Mouse (Mus musculus) thymus, postnatal 25 days (tissue): ENCODE measurements around the gene Ccz1.
A peak's percentile ranks its signal among the peaks of the same experiment; 100 is the strongest.

Source experiments
- DNase-seq: peaks from one replicate; pipeline ENCODE4 v3.0.0; 2022

Gene Ccz1

DNA sequence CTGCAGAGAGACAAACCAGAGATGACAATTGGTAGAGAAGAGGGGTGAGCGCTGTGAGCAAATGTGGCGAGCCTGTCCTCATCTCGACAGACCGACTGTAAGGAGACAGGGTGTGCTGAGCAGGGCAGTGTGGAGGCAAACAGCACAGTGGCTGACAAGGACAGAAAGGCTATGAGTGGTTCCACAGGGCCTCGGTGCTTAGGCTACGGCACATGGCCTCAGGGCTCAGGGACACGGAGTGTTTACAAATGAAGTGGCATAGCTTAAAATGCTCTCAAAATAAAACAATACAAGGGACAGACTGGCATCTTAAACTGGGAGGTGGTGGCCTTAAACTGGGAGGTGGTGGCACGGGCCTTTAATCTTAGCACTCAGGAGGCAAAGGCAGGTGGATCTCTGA lies 21.4 kb downstream of the Ccz1 start:
- no peak for DNase-seq

DNA sequence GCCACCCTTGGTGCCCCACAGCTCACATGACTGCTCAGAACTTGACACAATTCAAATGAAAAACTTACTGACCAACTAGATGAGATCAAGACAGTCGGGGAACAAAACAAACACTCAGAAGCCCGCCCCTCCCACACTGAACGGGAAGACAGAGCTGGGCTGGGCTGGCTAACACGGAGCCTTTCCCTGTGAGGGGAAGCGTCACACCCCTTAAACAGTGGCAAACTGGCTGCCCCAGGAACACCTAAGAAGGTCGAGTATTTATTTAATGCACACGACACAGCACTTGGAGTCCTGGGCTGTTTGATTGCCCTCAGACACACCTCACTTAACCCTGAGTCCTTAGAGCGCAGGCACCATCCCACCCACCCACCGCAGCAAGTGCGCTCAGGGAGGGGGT lies 22.0 kb downstream of the Ccz1 start:
- DNase-seq = no peak

DNA sequence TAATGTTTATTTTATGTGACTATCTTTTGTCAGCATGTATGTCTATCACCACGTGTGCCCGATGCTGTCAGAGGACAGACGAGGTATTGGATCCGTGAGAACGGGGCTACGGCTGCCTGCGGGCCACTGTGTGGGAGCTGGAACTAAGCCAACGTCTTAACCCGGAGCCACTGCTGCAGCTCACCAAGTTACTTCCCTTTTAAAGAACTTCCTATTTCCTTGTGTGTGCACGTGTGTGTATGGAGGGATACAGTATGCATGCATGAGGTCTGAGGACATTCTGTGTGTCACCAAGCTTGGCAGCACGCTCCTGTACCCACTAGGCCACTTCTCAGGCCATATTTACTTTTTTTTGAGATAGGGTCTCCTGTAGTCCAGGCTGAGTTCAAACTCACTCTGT lies 24.6 kb downstream of the Ccz1 start:
- DNase-seq = no peak

DNA sequence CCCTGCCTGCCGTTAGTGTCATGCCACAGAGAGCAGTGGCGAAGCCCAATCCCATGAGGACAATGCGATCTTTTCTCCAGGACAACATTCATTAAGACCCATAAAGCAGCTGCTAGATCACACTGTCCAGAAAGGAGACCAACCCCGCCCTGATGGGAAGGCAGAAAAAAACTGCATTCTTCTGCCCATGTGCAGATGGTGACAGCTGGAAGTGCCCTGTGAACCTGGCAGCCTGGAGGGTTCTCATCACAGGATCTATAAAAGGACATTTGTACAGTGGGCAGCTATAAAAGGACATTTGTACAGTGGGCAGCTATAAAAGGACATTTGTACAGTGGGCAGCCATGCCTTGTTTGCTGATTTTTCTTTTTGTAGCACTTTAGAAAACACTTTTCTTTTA lies 25.6 kb downstream of the Ccz1 start:
- no peak for DNase-seq

DNA sequence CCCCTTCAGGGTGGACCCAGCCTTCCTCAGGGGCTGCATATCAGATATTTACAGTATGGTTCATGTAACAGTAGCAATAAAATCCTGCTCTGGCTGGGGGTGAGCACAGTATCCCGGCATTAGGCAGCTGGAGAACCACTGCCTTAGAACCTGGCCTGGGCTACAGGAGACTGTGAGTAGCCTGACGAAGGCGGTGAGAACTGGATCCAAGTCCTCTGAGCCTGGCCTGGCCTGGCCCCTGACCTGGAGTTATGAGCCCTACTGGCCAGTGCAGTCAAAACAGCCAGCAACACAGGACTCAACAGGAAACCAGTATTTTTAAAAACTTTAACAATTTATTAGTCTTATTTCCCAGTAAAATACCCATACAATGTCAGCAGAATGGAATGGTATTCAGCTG lies 27.1 kb downstream of the Ccz1 start:
- DNase-seq = no peak

DNA sequence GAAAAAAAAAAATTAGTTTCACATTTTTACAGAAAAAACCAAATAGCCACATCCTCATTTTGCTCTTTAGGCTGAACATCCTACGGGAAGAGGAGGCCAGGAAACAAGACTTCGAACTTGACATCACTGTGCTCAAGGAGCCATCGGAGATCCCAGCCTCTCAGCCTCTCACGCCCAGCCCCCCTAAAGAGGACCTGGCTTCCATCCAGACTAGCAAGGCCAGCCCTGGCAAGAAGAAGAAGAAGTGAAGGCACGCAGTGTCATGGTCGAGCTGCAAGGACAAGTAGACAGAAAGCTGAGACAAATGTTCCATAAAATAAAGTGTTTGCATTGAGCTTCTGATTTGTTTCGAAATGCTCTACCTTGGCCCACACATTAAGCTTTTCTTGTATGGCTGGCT lies 29.3 kb downstream of the Ccz1 start:
- no peak for DNase-seq

DNA sequence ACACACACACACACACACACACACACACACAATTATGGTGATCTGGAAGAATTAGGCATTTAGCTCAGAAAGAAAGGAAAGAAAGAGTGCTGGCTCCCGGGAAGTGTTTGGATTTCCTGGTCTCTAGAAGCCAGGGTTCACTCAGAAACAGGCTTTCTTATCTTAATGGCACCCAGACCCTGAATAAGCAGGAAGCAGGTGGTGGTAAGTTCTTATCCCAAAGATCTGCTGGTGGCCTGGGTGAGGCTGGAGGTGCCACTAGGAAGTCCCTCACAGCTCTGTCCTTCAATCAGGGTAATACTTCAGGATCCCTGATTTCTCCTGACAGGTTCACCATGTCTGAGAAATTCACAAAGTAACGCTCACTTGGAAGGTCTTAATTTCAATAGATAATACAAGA lies 32.3 kb downstream of the Ccz1 start:
- no peak for DNase-seq

DNA sequence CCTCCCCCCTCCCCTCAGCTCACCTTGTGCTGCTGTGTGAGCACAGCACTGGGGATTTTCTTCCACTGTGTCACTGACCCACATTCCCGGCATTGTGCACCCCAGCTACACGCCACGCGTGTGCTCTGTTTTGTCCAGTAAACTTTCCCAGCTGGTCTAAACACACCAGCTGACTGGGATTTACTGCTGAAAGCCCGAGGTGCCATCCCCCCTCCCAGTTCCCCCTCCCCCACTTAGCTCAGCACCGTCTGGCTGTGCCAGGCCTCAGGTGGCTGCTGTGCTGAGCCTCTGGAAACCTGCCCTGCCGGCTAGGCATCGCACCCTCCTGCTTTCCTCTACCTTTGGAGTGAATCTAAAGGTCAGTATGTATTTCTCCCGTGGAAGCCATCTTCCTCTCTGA lies 33.8 kb downstream of the Ccz1 start:
- no peak for DNase-seq

DNA sequence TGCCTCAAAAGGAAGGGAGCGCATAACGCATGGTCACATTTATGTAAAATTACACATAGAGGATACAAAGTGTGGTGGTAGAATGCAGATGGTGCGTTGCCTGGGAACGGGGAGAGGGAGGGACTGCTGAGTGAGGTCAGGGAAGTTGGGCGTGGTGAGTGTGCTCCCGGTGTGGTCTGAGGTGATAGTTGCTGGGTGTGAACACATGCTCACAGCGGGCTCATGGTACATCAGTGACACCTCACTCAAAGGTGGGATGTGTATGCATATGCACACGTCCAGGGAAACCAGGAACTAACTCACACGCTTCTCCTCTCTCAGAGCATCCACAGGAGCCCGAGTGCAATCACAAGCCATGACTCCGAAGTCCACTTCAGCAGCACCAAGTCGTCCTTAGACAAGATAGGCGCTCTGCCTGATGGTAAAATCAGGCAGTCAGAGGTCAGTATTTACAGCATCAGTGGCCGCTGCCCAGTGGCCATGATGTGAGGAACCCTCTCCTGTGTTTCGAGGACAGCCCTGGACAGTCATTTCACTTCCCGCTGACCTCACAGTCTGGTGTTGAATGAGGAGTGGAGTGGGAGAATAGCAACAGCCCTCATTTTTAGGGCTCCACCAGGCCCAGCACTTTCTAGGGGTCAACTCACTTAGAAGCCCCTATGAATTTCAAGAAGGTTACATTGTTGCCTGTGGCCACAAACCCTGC lies 37.8 kb downstream of the Ccz1 start:
- no peak for DNase-seq

DNA sequence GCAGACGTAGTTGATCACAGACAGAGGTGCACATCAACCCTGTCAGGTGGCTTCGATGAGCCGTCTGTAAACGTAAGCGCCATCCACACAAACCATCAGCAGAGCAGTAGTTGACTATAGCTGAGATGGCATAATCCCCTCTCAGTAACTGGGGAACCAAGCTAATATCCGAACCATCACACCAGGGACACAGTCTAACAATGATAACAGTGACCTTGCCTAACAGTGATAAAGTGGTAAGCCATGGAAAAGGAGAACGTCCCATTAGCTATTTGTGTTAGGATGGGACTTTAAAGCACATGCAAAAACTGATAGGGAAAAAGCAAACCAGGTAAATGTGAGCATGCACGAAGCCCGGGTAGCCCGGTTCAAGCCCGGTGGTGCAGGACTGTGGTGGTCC lies 38.4 kb downstream of the Ccz1 start:
- DNase-seq = no peak

DNA sequence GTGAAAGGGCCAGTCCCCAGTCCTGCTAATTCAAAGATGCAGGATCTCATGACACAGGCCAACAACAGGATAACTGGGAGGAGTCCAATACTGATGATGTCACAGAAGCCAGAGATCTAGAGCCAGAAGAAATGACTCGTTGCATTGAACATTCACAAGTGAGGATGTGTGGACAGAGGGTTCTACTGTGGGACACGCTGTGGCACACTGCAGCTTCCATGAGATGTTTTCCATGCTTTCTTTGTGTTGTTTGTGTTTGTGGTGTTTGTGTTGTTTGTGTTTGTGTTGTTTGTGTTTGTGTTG lies 39.1 kb downstream of the Ccz1 start:
- no peak for DNase-seq

DNA sequence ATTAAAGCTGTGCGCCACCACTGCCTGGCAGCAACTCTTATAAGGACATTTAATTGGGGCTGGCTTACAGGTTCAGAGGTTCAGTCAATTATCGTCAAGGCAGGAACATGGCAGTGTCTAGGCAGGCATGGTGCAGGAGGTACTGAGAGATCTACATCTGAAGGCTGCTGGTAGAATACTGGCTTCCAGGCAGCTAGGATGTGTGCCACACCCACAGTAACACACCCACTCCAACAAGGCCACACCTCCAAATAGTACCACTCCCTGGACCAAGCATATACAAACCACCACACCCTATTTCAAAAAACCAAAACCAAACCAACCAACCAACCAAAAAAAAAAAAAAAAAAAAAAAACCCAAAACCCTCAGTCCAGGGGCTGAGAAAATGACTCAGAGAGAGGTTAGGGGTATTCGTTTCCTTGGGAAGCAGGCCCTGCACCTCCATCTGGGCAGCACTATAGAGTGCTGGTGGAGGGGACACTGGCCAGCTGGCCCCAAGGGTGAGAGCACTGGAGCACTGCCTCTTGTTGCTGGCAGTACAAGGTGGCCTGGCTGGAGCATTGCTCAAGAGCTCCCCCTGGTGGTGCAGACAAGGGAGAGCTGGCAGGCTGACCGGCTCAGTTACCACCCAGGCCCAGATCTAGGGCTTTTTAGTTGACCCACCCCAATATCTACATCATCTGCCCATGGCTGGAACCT lies 39.6 kb downstream of the Ccz1 start:
- peak; percentile 47 for DNase-seq

DNA sequence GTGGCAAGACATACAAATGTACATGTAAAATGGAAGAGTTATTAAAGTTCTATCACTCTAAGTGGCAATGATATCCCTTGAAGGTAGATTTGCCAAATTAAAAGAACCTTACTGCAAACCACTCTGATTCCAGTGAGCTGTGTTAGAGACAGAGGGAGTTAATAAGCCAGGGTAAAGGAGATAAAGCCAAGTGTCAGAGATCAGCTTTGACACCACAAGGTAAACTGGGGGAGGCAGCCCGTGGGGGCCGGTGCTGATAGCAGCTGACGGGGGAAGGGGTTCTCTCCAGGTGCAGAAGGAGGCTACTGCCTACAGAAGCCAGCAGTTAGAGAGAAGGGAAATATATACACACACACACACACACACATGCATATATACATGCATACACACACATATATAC lies 42.0 kb downstream of the Ccz1 start:
- DNase-seq = no peak

DNA sequence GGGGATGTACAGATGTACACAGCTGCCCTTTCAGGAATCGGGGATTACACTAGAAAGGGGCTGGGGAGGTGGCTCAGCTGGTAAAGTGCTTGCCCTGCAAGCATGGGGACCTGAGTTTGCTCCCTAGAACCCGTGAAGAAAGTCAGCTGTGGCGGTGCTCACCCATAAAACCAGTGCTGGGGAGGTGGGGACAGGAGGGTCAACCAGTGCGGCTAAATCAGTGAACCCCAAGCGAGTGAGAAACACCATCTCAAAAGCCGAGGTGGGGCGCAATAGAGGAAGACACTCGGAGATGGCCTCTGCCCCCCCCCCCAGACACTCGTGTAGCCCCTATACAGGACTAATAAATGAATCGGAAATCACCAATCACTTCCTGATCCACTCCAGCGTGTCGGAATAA lies 48.0 kb downstream of the Ccz1 start:
- no peak for DNase-seq

DNA sequence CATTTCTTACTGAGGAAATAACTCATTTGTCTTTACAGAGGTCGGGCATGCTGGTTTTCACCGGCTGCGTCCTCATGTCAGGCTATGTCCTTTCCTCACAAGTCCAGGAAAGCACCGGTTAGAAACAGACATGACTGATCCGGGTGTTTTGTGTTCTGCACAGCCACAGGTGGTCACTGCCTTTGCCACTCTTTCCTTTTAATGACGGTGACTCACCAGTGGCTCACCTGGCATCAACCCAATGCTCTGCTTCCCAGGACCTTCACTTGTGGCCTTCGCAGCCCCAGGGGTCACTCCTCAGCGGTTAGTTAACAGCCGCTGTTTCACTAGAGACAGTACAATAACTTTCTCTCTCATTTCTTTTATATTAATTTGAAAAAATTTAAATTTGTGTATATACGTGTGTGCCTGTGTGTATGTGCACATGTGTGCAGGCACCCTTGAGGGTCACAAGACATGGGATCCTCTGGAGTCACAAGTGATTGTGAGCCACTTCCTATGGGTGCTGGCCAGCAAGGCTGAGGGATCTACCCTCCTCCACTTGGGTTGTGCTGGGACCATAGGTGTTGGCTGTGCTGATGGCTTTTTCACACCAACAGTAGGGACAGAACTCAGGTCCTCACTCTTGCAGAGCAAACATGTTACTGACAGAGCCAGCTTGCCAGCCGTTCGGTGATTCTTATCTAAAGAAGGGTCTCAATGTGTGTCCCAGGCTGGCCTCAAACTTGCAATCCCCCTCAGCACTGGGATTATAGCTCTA lies 48.9 kb downstream of the Ccz1 start:
- DNase-seq = no peak

DNA sequence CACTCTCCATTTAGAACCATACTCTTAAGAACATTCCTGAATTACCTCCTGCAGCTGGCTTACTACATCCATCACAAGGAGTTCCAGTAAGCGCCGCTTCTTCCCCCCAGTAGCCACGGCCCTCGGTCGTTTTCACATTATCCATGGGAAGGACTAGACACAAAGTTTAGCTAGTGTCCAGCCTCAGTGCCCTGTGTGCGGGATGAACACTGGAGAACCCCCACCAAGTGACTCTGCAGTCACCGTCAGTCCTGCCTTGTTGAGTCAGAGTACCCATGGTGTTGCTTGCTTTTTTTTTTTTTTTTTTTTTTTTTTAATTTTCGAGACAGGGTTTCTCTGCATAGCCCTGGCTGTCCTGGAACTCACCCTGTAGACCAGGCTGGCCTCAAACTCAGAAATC lies 53.5 kb downstream of the Ccz1 start:
- DNase-seq = no peak

DNA sequence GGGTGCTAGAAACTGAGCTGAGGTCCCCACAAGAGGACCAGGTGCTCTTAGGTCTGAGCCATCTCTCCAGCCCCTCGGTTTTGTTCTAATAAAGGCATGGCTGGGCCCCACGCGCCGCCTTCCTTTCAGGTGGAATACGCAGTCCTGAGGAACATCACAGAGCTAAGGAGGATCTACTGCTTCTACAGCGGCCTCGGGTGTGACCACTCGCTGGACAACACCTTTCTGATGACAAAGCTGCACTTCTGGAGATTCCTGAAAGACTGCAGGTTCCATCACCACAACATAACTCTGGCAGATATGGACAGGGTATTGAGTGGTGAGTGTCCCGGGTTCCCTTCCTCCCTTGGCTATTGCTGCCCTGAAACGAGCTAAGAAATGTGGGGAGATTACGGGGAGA lies 55.1 kb downstream of the Ccz1 start:
- DNase-seq = no peak

DNA sequence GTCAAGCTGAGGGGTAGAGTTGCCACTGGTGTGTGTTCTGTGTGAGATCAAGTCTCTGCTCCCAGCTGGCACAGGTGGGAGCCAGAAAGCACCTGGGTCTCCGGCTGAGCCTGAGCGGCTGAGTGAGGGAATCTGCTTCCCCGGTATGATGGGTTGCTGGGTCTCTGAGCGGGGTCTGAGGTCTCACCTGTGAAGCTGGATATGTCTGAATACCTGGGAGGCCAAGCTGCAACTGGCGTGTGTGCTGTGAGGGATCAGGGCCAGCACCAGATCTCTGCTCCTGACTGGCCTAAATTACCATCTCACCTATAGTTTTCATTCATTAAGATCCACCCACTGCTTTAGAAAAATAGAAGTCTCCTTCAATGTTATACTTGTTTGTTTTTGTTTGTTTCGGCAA lies 57.6 kb downstream of the Ccz1 start:
- no peak for DNase-seq

DNA sequence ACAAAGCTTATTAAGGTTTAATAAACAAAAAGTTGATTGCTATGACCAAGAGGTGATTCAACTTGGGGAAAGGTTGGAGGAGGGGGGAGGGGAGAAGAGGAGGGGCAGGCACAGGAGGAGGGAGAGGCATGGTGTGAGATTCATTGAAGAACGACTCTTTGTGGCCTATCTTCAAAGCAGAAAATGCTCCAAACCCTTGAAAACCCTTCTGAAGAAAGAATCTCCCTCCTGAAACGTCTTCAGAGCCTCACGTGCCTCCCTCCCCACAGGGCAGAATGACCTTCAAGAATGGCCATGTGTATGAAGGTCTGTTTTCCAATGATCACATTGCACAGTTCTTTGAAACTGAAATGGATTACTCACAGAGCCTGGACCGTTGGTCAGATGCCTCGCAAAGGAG lies 64.7 kb downstream of the Ccz1 start:
- DNase-seq = no peak

DNA sequence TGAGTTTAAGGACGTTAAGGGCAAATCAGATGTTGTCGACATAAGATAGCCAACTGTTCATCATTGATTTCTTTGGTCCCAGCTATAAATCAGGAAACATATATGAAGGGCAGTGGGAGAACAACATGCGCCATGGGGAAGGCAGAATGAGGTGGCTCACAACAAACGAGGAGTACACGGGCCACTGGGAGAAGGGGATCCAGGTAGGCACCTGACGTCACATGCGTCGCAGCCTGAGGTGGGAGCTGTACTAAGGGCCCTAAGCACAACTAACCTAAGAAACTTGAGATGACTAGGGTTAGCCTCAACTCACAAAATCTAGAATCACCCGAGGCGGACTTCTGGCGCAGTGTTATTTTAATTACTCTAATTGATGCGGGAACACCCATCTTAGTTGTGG lies 66.3 kb downstream of the Ccz1 start:
- no peak for DNase-seq

DNA sequence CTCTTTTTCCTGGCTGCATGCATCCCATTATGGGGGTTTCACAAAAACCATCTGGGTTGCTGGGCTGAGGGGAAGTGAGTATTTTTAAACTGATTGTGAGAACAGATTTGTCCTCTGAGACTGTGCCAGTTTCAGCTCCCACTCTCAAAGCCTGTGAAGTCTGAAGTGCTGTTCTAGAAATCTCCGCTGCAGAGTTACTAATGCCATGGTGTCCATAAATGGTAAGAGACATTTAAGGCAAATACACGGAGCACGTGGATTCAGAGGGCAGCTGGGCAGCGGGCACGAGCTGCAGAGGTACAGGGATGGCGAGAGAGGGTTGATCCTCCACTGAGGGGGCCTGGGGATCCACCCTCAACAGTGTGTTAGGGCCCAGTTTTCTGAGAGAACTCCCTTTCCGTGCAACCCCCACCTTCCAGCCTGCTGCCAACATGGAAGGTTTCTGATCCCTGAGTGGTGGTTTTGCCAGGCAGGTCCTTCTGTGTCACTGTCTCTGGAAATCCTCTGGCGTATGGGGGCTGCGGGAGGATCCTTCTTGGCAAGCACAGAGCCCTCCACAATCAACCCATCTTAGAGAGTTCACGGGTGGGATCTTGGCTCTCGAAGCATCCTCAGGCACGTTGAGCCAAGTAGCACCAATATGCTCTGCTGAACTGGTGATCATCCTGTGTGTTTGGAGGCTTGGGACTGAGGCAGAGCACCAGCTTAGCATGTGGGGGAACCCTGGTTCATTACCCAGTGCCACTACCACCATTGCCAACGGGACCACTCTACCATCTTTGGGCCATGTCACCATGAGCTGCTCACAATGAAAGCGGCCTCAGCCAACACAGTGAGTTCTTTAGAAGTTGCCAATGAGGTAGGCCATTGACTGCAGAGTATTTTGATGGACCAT lies 71.2 kb downstream of the Ccz1 start:
- DNase-seq = no peak

DNA sequence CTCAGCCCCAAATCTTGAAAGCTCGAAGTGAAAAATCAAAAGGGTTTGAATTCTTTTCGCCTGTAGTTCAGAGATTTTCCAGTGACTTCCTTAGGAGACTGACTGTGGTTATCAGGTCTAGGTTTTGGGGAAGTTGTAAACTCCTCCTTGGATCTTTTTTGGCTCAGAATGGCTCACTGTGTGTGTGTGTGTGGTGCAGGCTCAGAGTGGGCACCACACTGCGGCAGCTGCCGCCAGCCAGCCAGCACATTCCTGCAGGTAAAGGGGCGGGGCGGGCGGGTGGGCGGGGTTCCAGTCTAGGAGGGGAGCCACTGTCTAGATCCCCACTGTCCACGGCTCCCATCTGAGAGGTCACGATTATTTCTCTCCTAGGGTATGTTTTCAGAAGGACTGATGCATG lies 73.1 kb downstream of the Ccz1 start:
- no peak for DNase-seq
